Mouse (Mus musculus) G1E-ER4 (cell line): ENCODE measurements around the gene Cmtr1. TPM values are rescaled to one million over a fixed set of nuclear protein-coding genes. Genes with fewer than 3 reads are reported as not detected.

ENCODE experiments used
- GATA1 ChIP-seq: IDR thresholded peaks from one replicate; pipeline ENCODE4 v1.8.0; 2012; ENCODE audit warnings: low read length, inconsistent platforms
- polyA plus RNA-seq: library from polyadenylated mRNA; stranded (reverse); fragments of >175 nt; gene quantifications from 2 replicates; pipeline ENCODE4 v1.2.3, GENCODE M21; 2012

The Cmtr1 gene
- polyA plus RNA-seq, 1 experiment = 86.6 TPM

DNA sequence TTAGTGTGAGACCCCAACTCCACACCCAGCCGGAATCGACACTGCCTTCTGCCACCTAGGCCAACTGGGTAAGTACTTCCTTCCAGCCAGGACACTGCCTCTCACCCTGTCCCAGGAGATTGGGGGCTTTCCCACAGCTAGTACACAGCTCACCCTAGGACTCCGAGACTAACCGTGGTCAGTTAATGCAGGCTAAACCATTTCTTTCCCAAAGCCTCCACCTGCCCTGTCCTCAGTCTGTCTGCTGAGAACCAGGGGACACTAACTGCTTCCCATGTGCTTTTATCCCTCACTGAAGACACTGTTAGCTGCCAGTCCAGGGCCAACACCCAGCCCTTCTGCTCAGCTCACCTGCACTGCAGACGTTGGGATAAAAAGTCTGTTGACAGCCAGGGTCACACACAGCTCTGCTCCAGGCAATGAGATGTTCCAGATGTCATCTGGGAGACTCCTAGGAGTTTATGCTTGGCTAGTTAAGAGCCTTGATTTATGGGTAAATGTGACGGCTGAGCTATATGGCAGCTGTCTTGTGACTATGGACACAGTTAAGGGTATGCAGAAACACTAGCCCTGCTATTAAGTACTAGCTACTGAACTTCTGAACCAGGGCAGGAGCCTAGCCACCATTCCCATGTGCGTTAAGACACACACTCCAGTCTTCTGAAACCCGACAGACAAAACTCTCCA, 51.5 kb downstream of the Cmtr1 start:
- no peak for TF ChIP-seq GATA1

DNA sequence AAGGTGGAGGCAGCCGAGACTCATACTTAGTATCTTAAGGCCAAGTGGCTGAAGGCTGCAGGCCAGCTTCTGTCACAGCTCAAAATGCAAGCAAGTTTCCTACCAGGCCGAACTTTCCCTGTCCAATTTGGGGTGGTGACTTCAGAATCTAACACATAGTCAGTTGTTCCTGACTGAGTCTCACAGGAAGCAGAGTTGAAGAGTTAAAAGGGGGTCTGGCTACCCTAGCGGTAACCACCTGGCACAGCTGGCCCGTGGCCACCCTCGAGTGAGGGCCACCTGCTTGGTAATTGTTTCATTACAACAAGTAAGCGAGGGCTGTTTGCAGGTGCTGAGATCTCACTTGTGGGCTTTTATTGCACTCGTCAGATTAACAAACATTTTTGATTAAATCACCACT, 52.2 kb downstream of the Cmtr1 start:
- TF ChIP-seq GATA1 = no peak

DNA sequence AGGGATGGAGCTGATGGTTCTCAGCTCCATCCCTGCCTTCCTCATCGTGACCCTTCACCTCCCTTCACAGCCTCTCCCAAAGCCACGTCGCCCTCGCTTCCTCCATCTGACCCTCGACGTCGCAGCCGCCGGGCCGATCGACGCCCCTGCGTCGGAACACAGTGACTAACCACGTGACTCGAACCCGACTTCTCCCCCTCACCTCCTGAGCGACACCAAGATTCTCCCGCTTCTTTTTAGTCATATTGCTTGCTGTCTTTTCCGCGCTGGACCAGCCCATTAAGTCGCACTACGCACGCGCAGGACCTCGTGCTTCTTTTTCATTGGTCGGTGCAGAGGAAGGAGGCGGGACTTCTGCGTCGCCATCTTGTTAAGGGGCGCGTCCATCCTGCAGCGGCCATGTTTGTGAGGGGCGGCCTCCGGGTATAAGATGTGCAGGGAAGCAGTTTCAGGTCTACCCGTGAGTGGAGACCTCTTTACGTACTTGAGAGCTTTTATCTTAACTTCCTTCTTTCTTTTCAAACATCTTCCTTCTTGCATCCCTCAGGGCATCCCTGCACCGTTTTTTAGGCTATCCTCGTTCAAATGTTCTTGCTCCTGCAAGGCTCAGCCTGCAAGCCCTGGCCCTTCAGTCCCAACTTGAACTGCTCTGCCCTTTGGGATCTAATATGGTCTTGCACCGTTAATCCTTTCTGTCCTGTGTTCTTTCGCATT, 56.5 kb downstream of the Cmtr1 start, which contains the start of gene Ccdc167:
Ccdc167 (minus strand) TSS at position 313 of the 714 bp plus-strand sequence.
- TF ChIP-seq GATA1 = no peak

DNA sequence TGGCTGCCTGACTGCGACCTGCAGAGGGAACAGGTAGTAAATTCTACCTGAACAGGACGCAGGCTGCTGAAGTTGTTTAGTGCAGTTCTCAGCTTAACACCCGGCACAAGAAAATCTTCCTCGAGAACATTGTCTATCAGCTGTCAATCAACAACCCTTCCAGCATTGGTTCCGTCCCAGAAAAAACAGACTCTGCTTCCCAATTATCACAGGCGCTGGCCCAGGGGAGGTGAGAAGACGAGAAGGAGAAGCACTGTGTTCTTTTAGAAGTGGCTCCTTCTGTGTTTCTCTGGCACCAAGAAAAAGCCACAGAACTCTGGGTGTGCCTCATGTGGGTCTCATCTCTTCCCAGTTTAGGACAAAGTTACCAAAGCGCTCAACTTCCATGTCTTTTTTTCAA, 58.3 kb downstream of the Cmtr1 start:
- no peak for TF ChIP-seq GATA1

DNA sequence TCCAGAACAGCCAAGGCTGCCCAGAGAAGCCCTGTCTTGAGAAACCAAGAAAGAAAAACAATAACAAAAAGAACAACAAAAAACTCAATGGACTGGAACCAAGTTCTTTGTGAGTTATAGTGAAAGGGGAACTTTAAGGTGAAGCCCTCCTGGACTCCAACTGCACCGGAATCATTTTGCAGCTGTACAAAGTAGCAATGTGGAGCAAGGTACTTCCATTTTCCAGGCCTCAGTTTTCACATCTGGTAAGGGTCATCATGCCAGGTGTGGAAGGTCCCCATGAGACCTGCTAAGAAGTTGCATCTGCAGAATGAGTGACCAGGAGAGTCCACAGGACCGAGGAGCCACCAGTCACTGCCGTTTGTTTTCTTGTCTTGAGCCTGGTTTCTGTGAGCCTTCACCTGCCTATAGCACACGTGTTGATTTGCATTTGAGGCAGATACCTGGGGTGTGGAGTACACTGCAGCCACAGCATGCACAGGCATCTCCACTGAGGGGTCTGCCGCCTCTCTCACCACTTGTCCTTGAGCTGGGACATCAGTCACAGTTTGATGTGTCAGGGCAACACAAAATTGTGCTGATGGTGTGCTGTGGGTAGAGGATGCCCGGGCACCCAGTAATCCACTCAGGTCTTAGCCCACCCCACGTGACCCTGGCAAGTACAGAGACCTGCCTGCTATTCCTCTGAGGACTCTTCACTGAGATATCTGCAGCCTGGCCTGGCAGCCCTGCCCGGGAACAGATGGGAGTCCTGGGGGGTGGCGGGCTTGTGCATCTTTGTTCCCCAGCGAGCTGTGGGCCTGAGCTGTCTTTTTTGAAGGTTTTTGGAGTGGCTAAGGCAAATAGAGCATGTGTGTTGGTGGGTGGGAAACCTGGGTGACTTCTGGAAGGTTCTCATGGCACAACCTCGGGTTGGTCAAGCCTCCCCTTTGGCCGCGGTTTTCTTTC, 59.5 kb downstream of the Cmtr1 start:
- no peak for TF ChIP-seq GATA1

DNA sequence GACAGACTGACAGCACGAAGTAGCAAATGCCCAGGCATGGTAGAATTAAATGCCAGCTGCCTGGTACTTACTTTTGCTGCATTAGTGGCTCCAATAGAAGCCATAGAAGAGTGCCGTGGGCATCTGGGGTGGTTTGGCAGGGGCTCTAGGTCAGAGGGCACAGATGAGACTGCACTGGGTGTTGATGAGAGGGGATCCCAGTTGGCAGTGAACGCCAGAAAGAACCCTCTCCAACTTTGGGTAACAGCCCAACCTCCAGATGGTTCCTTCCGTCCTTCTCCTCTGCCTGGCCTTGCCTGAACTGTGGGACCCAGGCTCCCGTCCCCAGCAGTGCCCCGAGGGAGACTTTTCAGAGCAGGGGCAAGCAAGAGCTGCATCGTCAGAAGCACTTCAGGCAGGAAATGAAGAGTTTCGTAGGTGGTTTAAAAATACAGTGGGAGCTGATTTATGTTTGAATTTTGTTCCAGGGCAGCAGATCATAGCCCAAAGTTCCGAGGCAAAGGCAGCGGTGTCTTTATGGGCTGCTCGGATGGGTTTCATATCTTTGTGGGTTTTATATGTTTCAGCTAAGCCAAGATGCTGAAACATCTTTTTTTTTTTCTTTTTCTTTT, 60.5 kb downstream of the Cmtr1 start:
- no peak for TF ChIP-seq GATA1

DNA sequence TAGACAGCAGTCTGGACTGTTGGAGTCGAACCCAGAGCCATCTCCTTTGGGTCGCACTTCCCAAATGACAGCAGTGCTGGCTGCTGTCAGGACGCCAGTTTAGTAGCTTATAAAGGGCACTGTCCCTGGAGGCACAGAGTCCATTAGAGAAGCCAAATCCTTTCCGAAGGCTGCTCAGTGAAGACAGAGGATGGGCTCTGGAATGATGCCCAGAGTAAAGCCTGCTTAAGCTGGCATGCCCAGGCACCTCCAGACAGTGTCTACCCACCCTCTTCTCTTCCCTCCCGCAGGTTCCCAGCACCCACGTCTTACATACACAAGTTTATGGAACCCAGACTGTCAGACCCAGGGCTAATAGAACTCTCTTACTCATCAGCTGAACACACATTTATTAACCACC, 64.2 kb downstream of the Cmtr1 start:
- TF ChIP-seq GATA1 = no peak

DNA sequence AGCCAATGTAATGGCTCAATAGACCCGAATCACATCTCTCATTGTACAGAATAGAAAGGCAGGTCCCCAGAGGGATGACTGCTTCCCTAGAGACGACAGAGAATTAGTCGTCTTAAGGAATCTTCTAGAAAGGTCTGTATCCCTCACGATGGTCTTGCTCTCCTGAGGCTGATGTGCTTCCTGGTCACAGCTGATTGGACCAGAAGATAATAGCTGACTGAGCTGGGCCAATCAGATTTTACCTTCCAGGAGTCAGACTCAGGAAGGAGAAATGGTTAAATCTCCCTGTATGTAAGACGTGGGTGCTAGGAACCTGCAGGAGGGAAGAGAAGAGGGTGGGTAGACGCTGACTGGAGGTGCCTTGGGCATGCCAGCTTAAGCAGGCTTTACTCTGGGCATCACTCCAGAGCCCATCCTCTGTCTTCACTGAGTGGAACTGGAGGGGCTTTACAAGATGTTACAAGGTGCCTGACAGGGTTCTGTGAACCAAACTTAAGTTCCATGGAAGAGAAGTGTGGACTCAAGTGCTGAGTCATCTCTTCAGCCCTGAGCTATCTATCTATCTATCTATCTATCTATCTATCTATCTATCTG, 64.7 kb downstream of the Cmtr1 start:
- TF ChIP-seq GATA1 = no peak

DNA sequence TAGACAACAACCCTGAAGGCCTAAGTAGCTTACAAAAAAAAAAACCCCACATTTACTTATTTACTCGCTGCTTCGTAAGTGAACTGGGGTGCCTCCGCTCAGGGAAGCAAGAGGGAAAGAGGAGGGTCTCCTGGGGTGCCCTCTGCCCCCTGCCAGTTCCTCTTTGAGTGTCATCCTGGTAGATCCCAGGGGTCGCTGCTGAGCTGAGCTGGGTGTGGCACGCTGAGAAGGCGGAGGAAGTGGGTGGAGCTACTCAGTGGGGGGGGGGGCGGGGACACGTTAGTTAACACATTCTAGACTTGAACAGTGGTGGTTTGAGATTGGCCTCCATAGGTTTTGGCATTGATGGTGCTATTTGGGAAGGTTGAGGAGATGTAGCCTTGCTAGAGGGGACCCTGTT, 67.7 kb downstream of the Cmtr1 start:
- no peak for TF ChIP-seq GATA1

DNA sequence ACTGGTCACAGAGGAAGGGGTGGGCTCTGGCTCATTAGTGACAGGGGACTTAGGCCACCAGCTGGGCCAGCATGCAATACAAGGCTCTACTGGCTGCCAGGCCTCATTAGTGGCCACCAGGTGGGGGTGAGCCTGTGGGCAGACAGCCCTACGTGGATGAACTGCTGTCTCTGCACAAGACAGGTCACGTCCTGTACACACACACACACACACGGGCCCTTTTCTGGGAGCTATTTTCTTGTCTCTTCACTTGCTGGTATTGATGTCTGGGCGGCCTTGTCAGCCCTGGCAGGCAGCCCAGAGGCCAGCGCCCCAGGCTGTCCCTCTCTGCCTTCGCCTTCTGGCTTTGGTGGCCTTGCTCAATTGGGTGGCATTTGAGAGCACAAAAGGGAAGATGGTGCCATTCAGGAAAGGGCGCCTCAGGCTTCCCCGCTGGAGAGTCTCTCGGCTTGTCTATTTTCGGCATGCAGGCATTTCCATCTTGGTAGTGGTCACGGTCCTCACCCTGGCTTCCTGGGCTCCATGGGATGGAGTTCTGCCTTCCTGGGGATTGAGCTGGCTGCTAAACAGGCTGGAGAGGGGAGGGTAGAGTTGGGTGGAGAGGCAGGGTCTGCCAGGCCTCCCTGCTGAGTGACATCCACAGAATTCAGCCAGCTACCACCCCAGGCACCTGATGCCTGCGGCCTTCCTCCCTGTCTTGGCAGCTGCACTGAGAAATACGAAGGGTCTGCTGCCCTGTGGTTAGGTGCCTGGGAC, 70.3 kb downstream of the Cmtr1 start:
- no peak for TF ChIP-seq GATA1

DNA sequence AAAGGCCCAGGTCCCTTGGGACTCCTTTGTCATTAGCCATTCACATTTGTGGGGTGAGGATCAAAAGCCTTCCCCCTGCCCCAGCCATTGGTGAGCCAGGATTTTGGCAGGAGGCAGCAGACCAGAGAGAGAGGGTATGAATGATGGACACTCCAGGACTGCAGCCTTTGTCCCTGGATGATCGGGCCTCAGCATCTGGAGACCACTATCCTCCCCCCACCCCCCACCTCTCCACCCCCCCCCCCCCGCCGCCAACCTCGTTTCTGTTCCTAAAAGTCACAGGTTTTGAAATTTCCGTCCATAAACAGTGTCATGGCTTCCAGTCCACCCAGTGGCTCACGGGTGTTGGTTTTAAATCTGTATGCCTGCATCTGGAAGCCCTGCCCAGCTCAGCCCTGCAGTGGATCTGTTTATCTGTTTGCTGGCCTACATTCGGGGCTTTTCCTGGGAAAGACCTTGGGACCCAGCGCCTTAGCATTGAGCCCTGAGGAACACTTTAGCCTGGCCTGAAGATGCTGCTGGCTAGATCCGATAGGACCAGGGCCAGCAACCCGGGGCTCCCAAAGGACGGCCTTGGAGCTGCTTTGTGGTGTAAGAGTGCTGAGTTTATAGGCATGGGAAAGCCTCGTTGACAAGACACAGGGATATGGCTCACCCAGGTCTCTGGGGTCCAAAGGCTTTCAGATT, 71.0 kb downstream of the Cmtr1 start:
- no peak for TF ChIP-seq GATA1

DNA sequence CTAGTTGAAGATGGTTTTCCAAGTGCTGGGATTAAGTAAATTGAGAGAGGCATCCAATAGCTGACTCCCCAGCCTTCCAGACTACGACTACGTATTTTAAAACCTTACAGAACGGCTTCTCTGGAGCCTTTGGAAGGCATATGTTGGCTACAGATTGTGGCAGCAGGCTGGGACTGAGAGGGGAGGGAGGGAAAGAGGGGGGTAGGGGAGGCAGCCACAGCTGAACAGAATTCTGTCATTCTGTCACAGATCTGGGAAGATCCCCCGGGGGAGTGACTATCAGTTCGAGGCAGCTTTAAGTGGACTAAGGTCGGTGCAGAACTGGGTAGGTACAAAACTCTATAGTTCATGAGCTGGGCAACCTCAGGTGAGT, 71.5 kb downstream of the Cmtr1 start:
- no peak for TF ChIP-seq GATA1

DNA sequence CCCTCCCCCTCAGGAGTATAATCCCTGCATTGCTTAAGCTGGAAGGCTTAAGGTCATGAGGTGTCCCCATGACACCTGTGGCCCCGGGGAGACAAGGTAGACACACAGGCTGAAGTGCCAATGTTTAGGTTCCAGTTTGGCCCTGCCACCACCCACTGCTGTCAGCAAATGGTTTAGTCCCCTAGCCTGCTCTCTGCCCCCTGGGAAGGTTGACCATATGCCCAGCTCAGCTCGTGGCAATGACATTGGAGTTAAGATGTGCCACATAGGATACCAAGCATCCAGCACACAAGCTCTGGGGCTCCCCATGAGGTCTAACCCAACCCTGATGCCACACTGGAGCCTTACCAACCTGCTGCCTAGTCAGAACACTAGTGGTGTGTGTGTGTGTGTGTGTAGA, 72.1 kb downstream of the Cmtr1 start:
- no peak for TF ChIP-seq GATA1

DNA sequence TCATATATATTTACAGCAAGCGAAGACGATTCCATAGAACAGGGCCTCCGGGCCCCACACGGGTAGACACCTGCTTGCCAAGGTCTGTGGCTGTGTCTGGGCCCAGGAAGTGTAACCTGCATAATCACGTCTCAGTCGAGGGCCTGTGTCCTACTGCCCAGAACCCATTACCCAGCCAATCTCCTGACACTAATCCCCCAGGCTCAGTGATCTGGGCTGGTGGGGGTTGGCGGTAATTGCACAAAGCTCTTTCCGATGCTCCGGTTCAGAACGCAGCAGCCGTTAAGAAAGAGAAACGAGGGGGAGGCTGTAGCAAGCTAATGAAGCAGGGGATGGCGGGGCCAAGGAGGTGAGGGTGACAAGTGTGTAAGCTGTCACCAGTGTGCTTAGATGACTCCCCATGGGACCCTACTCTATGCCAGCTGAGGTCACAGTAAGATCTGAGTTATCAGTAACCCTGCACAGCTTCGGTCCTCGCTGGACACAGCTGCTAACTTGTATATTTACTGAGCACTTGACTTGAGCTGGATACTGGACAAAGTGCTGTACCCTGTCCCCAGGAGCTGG, 76.1 kb downstream of the Cmtr1 start:
- TF ChIP-seq GATA1 = no peak
